Mouse (Mus musculus) thymus, adult 2 months (tissue): ENCODE results near the gene 4930519G04Rik. TPM values are rescaled to one million over a fixed set of nuclear protein-coding genes. Genes with fewer than 3 reads are reported as not detected.

Experiments used
- DNase-seq: peaks from one replicate; pipeline ENCODE4 v3.0.0; 2021
- H3K27ac ChIP-seq: fragments of 200-500 bp; 2 replicates; pipeline ENCODE4 v1.5.1; 2012; ENCODE audit warnings: low read length, control low read depth; ENCODE audit not compliant: control insufficient read depth, insufficient read depth
- H3K27me3 ChIP-seq: fragments of 200-500 bp; 2 replicates; pipeline ENCODE4 v1.6.1; 2012; ENCODE audit warnings: mild to moderate bottlenecking, low read length, moderate library complexity, mixed read lengths; ENCODE audit not compliant: control insufficient read depth, insufficient read depth
- H3K36me3 ChIP-seq: fragments of 200-500 bp; 2 replicates; pipeline ENCODE4 v1.6.1; 2012; ENCODE audit warnings: mild to moderate bottlenecking, low read length, moderate library complexity; ENCODE audit not compliant: control insufficient read depth, insufficient read depth
- H3K4me1 ChIP-seq: fragments of 200-500 bp; replicated peaks from 2 replicates; pipeline ENCODE4 v1.6.1; 2012; ENCODE audit warnings: low read length; ENCODE audit not compliant: control insufficient read depth, insufficient read depth
- H3K4me3 ChIP-seq: fragments of 200-500 bp; 2 replicates; pipeline ENCODE4 v1.5.1; 2012; ENCODE audit warnings: mild to moderate bottlenecking, low read length, control low read depth, moderate library complexity; ENCODE audit not compliant: control insufficient read depth, insufficient read depth
- CTCF ChIP-seq: fragments of 200-500 bp; IDR thresholded peaks from 2 replicates; pipeline ENCODE4 v1.5.1; 2012; ENCODE audit warnings: mild to moderate bottlenecking, control low read depth, low read length, moderate library complexity, borderline replicate concordance; ENCODE audit not compliant: control insufficient read depth, poor library complexity, insufficient read depth; ENCODE audit errors: extremely low read depth
- POLR2A ChIP-seq: fragments of 200-500 bp; IDR thresholded peaks from 2 replicates; pipeline ENCODE4 v1.6.1; 2012; ENCODE audit warnings: mild to moderate bottlenecking, low read length, control low read depth, moderate library complexity; ENCODE audit not compliant: control insufficient read depth, poor library complexity, insufficient read depth; ENCODE audit errors: extremely low read depth
- WGBS: fragments of 180-500 bp; shearing (Covaris S2); methylation state at CpG from one replicate; pipeline ENCODE4 v1.1.7; 2018; 5-methylcytosine and 5-hydroxymethylcytosine counted together
- polyA plus RNA-seq: library from polyadenylated mRNA; depleted of rRNA; stranded (reverse); fragments of >200 nt; gene quantifications from 2 replicates; pipeline ENCODE4 v1.2.3, GENCODE M21; 2012

Gene 4930519G04Rik
- polyA plus RNA-seq, 1 experiment = not detected

- WGBS = 80% methylated on average over 11 of the region's 11 CpGs
- DNase-seq = no peak
These were observed 35.3 kb upstream of the 4930519G04Rik start for GRCm38 (mm10) chr5:114818124-114818523.

DNA sequence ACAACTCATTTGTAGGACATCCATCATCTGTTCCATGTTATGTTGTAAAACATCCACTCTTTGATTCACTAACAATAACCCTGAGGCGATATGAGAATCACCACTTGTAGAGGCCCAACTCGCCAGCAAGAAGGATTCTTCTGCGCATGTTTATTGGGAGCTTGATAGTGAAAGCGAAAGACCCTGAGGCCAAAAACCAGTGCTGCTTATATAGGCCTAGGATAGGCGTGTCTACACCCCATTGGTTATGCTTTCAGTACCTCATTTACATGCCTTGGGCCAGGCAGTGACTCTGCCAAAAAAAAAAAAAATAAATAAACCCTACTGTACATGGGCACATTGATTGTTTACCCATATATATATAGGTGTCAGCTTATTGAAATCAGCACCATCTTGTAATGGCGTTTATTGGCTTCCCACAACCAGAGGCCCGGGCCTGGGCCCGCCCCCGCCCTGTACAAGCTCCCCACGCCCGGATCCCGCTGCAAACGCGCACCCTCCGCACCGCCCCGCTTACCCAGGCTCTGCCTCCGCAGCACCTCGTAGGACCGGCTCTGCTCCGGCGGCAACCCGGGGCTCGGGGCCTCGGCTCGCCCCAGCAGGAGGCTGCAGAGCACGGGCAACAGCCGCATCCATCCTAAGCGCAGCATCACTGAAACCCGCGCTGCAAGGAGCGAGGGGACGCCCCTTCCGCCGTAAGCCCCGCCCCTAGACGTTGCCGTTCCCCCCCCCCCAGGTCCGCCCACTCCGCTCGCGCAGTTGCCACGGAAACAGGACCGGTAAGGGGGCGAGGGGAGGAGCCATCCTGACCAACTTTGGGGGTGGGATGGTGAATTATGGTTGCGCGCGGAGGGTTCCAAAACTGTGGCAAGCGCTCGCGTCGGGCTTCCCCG, 30.4 kb upstream of the 4930519G04Rik start, which contains the start of gene 1500011B03Rik:
Gene 1500011B03Rik, minus strand, starts transcription at position 673 of the 893 bp plus-strand sequence.
- 12% methylated on average over 53 of the region's 53 CpGs for WGBS
- peak within 1 kb of the TSS; percentile 71 for H3K4me3 ChIP-seq
- TF ChIP-seq POLR2A = no peak
- TF ChIP-seq CTCF = peak; percentile 62
- no peaks in the 10 kb centered on the region for H3K27me3 ChIP-seq
- no peak within 1 kb of the TSS for H3K27ac ChIP-seq
- DNase-seq = peak; percentile 69
- H3K36me3 ChIP-seq = no peaks in the 10 kb centered on the region
- peaks cover 13% of the 10 kb centered on the region for H3K4me1 ChIP-seq

More at GRCm38 (mm10) chr5:114818124-114818523, 35.3 kb upstream of the 4930519G04Rik start:
- no peaks in the 10 kb centered on the region for H3K36me3 ChIP-seq
- no peak overlapping the region for H3K4me3 ChIP-seq
- no peak for TF ChIP-seq CTCF
- TF ChIP-seq POLR2A = no peak
- no peaks in the 10 kb centered on the region for H3K27me3 ChIP-seq
- H3K4me1 ChIP-seq = no peaks in the 10 kb centered on the region; the same call in 1 of the 2 replicates
- no peak overlapping the region for H3K27ac ChIP-seq

- Histone ChIP-seq H3K4me3 (no peak overlapping the region), H3K27me3 (no peaks in the 10 kb centered on the region), H3K4me1 (peaks cover 13% of the 10 kb centered on the region), H3K36me3 (no peaks in the 10 kb centered on the region), H3K27ac (no peak overlapping the region)
- peak; percentile 48 for DNase-seq
- no peak for TF ChIP-seq POLR2A
- peak; percentile 96; the same call in 1 of the 2 replicates for TF ChIP-seq CTCF
- WGBS = 8% methylated on average over 9 of the region's 9 CpGs
These were observed 29.3 kb upstream of the 4930519G04Rik start for GRCm38 (mm10) chr5:114824197-114824596.

DNA sequence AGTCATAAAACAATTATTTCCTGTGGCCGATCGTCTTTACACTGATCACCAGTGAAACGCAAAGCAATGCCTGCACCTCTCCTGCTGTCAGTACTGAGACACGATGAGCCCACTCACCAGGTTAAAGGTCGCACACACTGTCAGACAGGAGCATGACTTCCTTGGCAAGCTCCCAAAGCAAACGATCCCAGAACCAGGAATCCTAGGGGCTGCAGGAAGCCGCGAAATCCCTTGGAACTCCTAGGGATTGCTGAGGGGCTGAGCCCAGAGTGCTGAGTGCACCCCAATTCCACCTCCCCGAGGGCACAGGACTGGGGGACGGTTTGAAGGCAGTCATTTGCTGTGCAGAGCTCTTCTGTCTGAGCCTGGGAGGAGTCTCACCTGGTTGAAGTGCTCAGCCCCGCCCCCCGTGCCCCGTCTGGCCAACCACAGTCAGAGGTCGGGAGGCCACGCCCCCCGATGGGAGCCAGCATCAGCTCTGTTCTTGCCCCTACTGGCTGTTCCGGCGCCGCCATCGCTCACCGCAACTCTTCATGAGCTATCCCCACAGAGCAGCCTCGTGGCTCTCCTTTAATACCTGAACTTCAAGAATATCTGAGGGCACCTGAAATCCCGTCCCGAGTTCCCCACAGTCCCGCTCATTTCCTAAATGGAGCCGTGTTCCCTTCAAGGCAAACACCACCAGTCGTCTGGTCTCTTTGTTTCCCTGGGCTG, 27.3 kb upstream of the 4930519G04Rik start:
- Histone ChIP-seq H3K27me3 (no peaks in the 10 kb centered on the region), H3K4me1 (peaks cover 13% of the 10 kb centered on the region), H3K27ac (peak overlapping the region; percentile 53; the same call in 1 of the 2 replicates), H3K4me3 (peak overlapping the region; percentile 49), H3K36me3 (no peaks in the 10 kb centered on the region)
- 12% methylated on average over 27 of the region's 27 CpGs for WGBS
- DNase-seq = peak; percentile 82
- TF ChIP-seq CTCF (no peak), POLR2A (no peak)

GRCm38 (mm10) chr5:114827427-114827826, 26.0 kb upstream of the 4930519G04Rik start:
- H3K4me3 ChIP-seq = no peak overlapping the region
- H3K4me1 ChIP-seq = peaks cover 13% of the 10 kb centered on the region
- DNase-seq = no peak
- 87% methylated on average over 12 of the region's 12 CpGs for WGBS
- H3K27ac ChIP-seq = no peak overlapping the region
- H3K36me3 ChIP-seq = no peaks in the 10 kb centered on the region
- TF ChIP-seq CTCF = no peak
- TF ChIP-seq POLR2A = no peak
- H3K27me3 ChIP-seq = no peaks in the 10 kb centered on the region

DNA sequence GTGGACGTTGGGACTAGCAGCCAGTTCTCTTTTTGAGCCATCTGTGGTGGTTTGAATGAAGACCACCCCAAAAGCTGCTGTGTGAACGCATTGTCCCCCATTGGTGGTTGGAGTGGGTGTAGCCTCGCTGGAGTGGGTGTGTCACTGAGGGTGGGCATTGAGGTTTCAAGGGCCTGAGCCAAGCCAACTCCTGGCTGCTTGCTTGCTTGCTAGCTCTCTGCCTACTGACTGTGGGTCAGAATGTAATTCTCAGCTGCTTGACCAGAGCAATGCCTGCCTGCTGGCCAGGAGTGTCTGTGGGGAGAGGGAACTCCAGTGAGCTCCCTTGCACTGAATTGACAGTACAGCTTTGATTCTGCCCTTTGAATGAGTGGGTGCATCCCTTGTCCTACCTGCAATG, 23.7 kb upstream of the 4930519G04Rik start:
- DNase-seq = no peak
- H3K36me3 ChIP-seq = no peaks in the 10 kb centered on the region
- no peak overlapping the region for H3K4me3 ChIP-seq
- peaks cover 10% of the 10 kb centered on the region for H3K4me1 ChIP-seq
- no peaks in the 10 kb centered on the region for H3K27me3 ChIP-seq
- 64% methylated on average over 3 of the region's 3 CpGs for WGBS
- no peak for TF ChIP-seq POLR2A
- H3K27ac ChIP-seq = no peak overlapping the region
